Mouse (Mus musculus) myocyte (in vitro differentiated cells): ENCODE results near the gene Rgl1. TPM values are rescaled to one million over a fixed set of nuclear protein-coding genes. Genes with fewer than 3 reads are reported as not detected.

ENCODE experiments used
- H3K27me3 ChIP-seq: one replicate; pipeline ENCODE4 v1.6.1; 2011; ENCODE audit not compliant: control insufficient read depth, insufficient read depth, insufficient read length
- H3K36me3 ChIP-seq: one replicate; pipeline ENCODE4 v1.6.1; 2011; ENCODE audit not compliant: control insufficient read depth, insufficient read depth
- H3K4me2 ChIP-seq: one replicate; pipeline ENCODE4 v1.6.1; 2011; ENCODE audit warnings: low read depth, control low read depth
- H3K4me3 ChIP-seq: one replicate; pipeline ENCODE4 v1.5.1; 2011; ENCODE audit warnings: mild to moderate bottlenecking, control low read depth, moderate library complexity
- H3K79me2 ChIP-seq: one replicate; pipeline ENCODE4 v1.6.1; 2011; ENCODE audit not compliant: control insufficient read depth, insufficient read depth
- H3ac ChIP-seq: one replicate; pipeline ENCODE4 v1.6.1; 2011; ENCODE audit not compliant: control insufficient read depth, insufficient read length
- CEBPB ChIP-seq: IDR thresholded peaks from 2 replicates; pipeline ENCODE4 v1.6.1; 2011; ENCODE audit warnings: mild to moderate bottlenecking, moderate library complexity; ENCODE audit not compliant: poor library complexity, insufficient read depth, severe bottlenecking
- E2F4 ChIP-seq: IDR thresholded peaks from one replicate; pipeline ENCODE4 v1.6.1; 2011; ENCODE audit warnings: mild to moderate bottlenecking, control low read depth, moderate library complexity; ENCODE audit not compliant: insufficient read depth
- MAX ChIP-seq: IDR thresholded peaks from one replicate; pipeline ENCODE4 v1.6.1; 2011; ENCODE audit warnings: low read depth, mild to moderate bottlenecking, control low read depth
- MYOD1 ChIP-seq, 3 experiments: IDR thresholded peaks; one replicate each; pipeline ENCODE4 v1.6.1; 2011; ENCODE audit warnings: control low read depth in 2 of 3, low read depth in 2 of 3, mild to moderate bottlenecking in 2 of 3, moderate library complexity in 1 of 3; ENCODE audit not compliant: insufficient read length in 2 of 3, control insufficient read depth in 1 of 3
- MYOG ChIP-seq, 3 experiments: IDR thresholded peaks; one replicate each; pipeline ENCODE4 v1.6.1; 2011; ENCODE audit warnings: control low read depth in 2 of 3, low read depth in 2 of 3, mild to moderate bottlenecking in 2 of 3; ENCODE audit not compliant: insufficient read length in 2 of 3, control insufficient read depth in 1 of 3, insufficient read depth in 1 of 3
- POLR2A ChIP-seq: IDR thresholded peaks from one replicate; pipeline ENCODE4 v1.6.1; 2011; ENCODE audit warnings: low read depth, mild to moderate bottlenecking, control low read depth, moderate library complexity; ENCODE audit not compliant: insufficient read length
- POLR2AphosphoS2 ChIP-seq: IDR thresholded peaks from one replicate; pipeline ENCODE4 v1.6.1; 2011; ENCODE audit warnings: low read depth, control low read depth; ENCODE audit not compliant: insufficient read length
- REST ChIP-seq: IDR thresholded peaks from one replicate; pipeline ENCODE4 v1.6.1; 2011; ENCODE audit warnings: mild to moderate bottlenecking, control low read depth, moderate library complexity; ENCODE audit not compliant: insufficient read depth, insufficient read length
- SRF ChIP-seq: IDR thresholded peaks from one replicate; pipeline ENCODE4 v1.6.1; 2011; ENCODE audit warnings: low read depth; ENCODE audit not compliant: control insufficient read depth, insufficient read length
- TCF12 ChIP-seq: IDR thresholded peaks from one replicate; pipeline ENCODE4 v1.6.1; 2011; ENCODE audit warnings: mild to moderate bottlenecking, control low read depth; ENCODE audit not compliant: poor library complexity, insufficient read depth, severe bottlenecking
- TCF3 ChIP-seq: IDR thresholded peaks from one replicate; pipeline ENCODE4 v1.6.1; 2011; ENCODE audit warnings: low read depth, control low read depth; ENCODE audit not compliant: insufficient read length
- USF1 ChIP-seq: IDR thresholded peaks from one replicate; pipeline ENCODE4 v1.6.1; 2011; ENCODE audit warnings: low read depth, mild to moderate bottlenecking, control low read depth, moderate library complexity
- polyA plus RNA-seq: library from polyadenylated mRNA; unstranded; fragments of >200 nt; fragmentation: generic; extraction: Trizol; gene quantifications from one replicate; pipeline ENCODE4 v1.2.1, GENCODE M21; 2012; ENCODE audit warnings: missing spikeins

Gene Rgl1
- polyA plus RNA-seq, 1 experiment: 4.3 TPM

DNA sequence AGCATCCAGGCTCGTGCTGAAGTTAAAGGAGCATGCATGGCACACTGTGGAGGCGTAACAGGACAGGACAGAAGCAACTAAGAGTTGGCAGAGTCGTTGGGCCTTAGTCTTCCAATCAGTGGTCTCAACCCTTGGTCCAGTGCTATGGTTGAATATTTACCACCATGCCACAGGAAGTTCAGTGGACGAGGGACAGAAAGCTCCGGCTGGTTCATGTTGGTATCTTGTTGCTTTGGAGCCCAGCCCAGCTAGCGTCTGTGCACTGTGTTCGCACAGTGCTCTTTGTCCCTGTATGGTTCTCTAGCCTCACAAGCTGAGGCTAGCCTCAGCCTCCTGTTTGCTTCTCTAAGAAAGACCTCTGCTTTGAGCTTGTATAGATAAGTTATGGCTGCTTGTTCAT is 231.6 kb downstream of the Rgl1 start:
- H3K27me3 ChIP-seq: no peaks in the 10 kb centered on the region
- no peaks in the 10 kb centered on the region for H3K36me3 ChIP-seq
- no peak overlapping the region for H3K4me2 ChIP-seq
- no peak overlapping the region for H3ac ChIP-seq
- H3K4me3 ChIP-seq: no peak overlapping the region
- TF ChIP-seq REST: no peak
- no peak for TF ChIP-seq USF1
- TF ChIP-seq POLR2AphosphoS2: no peak
- no peak for TF ChIP-seq TCF12
- no peak for TF ChIP-seq CEBPB
- no peak for TF ChIP-seq MYOG (IDR thresholded peaks at IDR 0.05; ENCODE audit: control insufficient read depth in 1 of 3, insufficient read depth in 1 of 3, insufficient read length in 2 of 3, low read depth in 2 of 3)
- no peaks in the 10 kb centered on the region for H3K79me2 ChIP-seq

DNA sequence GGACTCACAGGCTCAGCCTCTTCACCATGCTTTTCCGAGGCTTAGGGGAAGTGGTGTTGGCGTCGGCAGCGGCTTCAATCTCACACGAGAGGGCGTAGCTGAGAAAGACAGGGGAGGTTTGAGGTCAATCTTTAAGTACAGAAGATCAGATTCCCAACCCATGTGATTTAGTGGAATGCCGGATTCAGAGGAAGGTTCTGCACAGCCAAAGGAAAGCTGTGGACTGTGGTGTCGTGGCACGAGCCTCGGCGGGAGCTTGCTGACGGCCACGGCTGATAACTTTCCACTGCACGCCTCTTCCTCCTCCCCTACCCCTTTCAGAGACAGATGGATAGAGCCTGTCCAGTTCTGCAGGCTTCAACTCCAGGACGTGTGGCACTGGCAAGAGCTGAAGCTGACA is 234.7 kb downstream of the Rgl1 start:
- TF ChIP-seq TCF12 (no peak), SRF (no peak), MYOD1 (IDR thresholded peaks at IDR 0.05; ENCODE audit: control insufficient read depth in 1 of 3, insufficient read length in 2 of 3, low read depth in 2 of 3) (no peak), POLR2AphosphoS2 (no peak)
- no peak overlapping the region for H3K4me3 ChIP-seq
- no peaks in the 10 kb centered on the region for H3K36me3 ChIP-seq
- no peak overlapping the region for H3K4me2 ChIP-seq
- H3K79me2 ChIP-seq: no peaks in the 10 kb centered on the region
- no peak overlapping the region for H3ac ChIP-seq
- no peaks in the 10 kb centered on the region for H3K27me3 ChIP-seq

- Histone ChIP-seq H3K36me3 (no peaks in the 10 kb centered on the region), H3K4me2 (no peak overlapping the region), H3K27me3 (no peaks in the 10 kb centered on the region), H3ac (no peak overlapping the region), H3K79me2 (no peaks in the 10 kb centered on the region), H3K4me3 (no peak overlapping the region)
- TF ChIP-seq POLR2AphosphoS2 (no peak), MYOG (IDR thresholded peaks at IDR 0.05; ENCODE audit: control insufficient read depth in 1 of 3, insufficient read depth in 1 of 3, insufficient read length in 2 of 3, low read depth in 2 of 3) (no peak), USF1 (no peak), MYOD1 (IDR thresholded peaks at IDR 0.05; ENCODE audit: control insufficient read depth in 1 of 3, insufficient read length in 2 of 3, low read depth in 2 of 3) (no peak), TCF3 (no peak), TCF12 (no peak), E2F4 (no peak), POLR2A (no peak), REST (no peak), SRF (no peak), MAX (no peak), CEBPB (no peak)
Observed at GRCm38 (mm10) chr1:152528778-152529177, 237.4 kb downstream of the Rgl1 start.

GRCm38 (mm10) chr1:152528214-152528613 is 237.9 kb downstream of the Rgl1 start:
- Histone ChIP-seq H3K4me3 (no peak overlapping the region), H3ac (no peak overlapping the region), H3K27me3 (no peaks in the 10 kb centered on the region), H3K36me3 (no peaks in the 10 kb centered on the region), H3K4me2 (no peak overlapping the region), H3K79me2 (no peaks in the 10 kb centered on the region)
- TF ChIP-seq MYOD1 (IDR thresholded peaks at IDR 0.05; ENCODE audit: control insufficient read depth in 1 of 3, insufficient read length in 2 of 3, low read depth in 2 of 3): no peak
- TF ChIP-seq POLR2A: no peak
- no peak for TF ChIP-seq USF1
- TF ChIP-seq REST: no peak
- no peak for TF ChIP-seq TCF3
- no peak for TF ChIP-seq CEBPB
- no peak for TF ChIP-seq TCF12
- no peak for TF ChIP-seq POLR2AphosphoS2
- TF ChIP-seq MYOG (IDR thresholded peaks at IDR 0.05; ENCODE audit: control insufficient read depth in 1 of 3, insufficient read depth in 1 of 3, insufficient read length in 2 of 3, low read depth in 2 of 3): no peak
- no peak for TF ChIP-seq SRF
- TF ChIP-seq E2F4: no peak
- TF ChIP-seq MAX: no peak

DNA sequence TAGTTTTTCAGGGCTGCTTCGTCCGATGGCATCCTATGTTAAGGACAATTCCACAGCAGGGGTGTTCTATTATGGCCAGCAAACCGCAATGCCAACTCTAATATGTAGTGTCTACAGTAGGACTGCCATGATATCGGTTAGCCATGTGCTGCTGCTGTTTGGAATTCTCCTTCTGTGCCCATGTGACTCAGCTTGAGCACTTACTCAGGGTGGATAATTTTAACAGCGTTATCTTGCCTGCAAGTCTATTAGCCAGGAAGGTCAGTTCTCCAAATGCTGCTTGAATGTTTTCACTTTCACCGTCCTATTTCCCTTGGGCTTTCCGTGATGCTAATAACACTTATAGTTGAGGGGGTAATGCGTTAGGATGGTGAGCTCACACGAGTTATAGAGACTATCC is 240.0 kb downstream of the Rgl1 start:
- H3K27me3 ChIP-seq: no peaks in the 10 kb centered on the region
- H3K4me2 ChIP-seq: no peak overlapping the region
- no peak overlapping the region for H3K4me3 ChIP-seq
- no peaks in the 10 kb centered on the region for H3K36me3 ChIP-seq
- H3K79me2 ChIP-seq: no peaks in the 10 kb centered on the region
- no peak overlapping the region for H3ac ChIP-seq
- TF ChIP-seq USF1 (peak; percentile 62), SRF (no peak)
